Mouse (Mus musculus) ES-Bruce4 (cell line): ENCODE measurements at regions not wholly inside any gene's neighbourhood (a gene's known extent, or its start where the extent isn't known, plus 50 kb on each side); places are given as distances from the start of the nearest gene placed in this dataset.

ENCODE experiments used
- CTCF ChIP-seq: IDR thresholded peaks from one replicate; pipeline ENCODE4 v1.8.1; 2011; ENCODE audit warnings: low read depth, low read length
- EP300 ChIP-seq: IDR thresholded peaks from 2 replicates; pipeline ENCODE4 v1.6.1; 2011; ENCODE audit warnings: low read depth, low read length; ENCODE audit not compliant: insufficient read depth
- POLR2A ChIP-seq: IDR thresholded peaks from one replicate; pipeline ENCODE4 v1.8.1; 2011; ENCODE audit warnings: low read length; ENCODE audit not compliant: insufficient read depth

DNA sequence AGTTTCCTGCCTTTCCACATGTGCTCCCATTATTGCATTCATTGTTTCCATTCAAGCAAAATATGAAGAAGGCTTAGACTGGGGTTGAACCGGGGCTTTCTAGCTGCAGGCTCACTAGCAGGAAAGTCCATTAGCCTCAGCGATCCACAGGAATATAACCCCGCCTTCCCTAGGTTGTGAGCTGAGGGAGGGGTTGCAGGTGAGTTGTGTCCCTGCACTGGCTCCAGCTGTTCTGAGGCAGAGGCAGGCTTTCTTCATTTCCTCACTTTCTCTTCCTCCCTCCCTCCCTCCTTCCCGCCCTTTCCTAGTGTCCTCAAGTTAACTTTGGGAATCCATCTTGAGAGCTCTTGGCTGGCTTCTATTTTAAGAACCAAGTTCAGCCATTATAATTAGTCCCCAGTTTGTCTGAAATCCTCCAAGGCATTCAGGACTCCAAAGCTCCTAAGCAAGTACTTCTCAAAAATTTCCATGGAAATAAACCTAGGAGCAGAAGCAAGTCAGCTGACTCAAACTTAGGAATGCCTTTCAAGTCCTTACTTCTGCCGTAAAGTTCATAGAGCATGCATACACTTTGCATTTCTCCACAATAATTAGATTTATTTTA, 242.2 kb upstream of the Atp5g3 start:
- no peak for TF ChIP-seq POLR2A
- no peak for TF ChIP-seq EP300
- TF ChIP-seq CTCF, result no peak
